Mouse (Mus musculus) MEL (cell line): ENCODE measurements around the gene Ranbp10.

Experiments used
- CHD2 ChIP-seq: IDR thresholded peaks from 2 replicates; pipeline ENCODE4 v1.6.1; 2011; ENCODE audit warnings: low read length, improper control_type of control experiment
- CTCF ChIP-seq, 3 experiments: IDR thresholded peaks in 2 of 3; conservative IDR thresholded peaks in 1 of 3; 2 replicates each; pipeline ENCODE4 v1.5.1; 2011 to 2012; ENCODE audit warnings: low read length in 3 of 3, low read depth in 2 of 3, mild to moderate bottlenecking in 2 of 3, improper control_type of control experiment in 1 of 3, inconsistent platforms in 1 of 3, mixed read lengths in 1 of 3, moderate library complexity in 1 of 3; ENCODE audit not compliant: control insufficient read depth in 1 of 3, insufficient read depth in 1 of 3, poor library complexity in 1 of 3, severe bottlenecking in 1 of 3
- E2F4 ChIP-seq: IDR thresholded peaks from 2 replicates; pipeline ENCODE4 v1.6.1; 2011; ENCODE audit warnings: low read depth, low read length, improper control_type of control experiment, borderline replicate concordance
- EP300 ChIP-seq, 2 experiments: IDR thresholded peaks; 2 replicates each; pipeline ENCODE4 v1.6.1; 2011; ENCODE audit warnings: improper control_type of control experiment in 2 of 2, low read length in 2 of 2, low read depth in 1 of 2, mild to moderate bottlenecking in 1 of 2
- GATA1 ChIP-seq: IDR thresholded peaks from 2 replicates; pipeline ENCODE4 v1.6.1; 2011; ENCODE audit warnings: low read depth, low read length, improper control_type of control experiment
- MEF2A ChIP-seq: IDR thresholded peaks from 2 replicates; pipeline ENCODE4 v1.6.1; 2014; ENCODE audit warnings: low read depth, mild to moderate bottlenecking, inconsistent platforms, low read length, improper control_type of control experiment; ENCODE audit not compliant: poor library complexity, insufficient replicate concordance, severe bottlenecking; ENCODE audit errors: extremely low read depth
- SMC3 ChIP-seq: IDR thresholded peaks from 2 replicates; pipeline ENCODE4 v1.6.1; 2011; ENCODE audit warnings: low read depth, low read length, improper control_type of control experiment

DNA sequence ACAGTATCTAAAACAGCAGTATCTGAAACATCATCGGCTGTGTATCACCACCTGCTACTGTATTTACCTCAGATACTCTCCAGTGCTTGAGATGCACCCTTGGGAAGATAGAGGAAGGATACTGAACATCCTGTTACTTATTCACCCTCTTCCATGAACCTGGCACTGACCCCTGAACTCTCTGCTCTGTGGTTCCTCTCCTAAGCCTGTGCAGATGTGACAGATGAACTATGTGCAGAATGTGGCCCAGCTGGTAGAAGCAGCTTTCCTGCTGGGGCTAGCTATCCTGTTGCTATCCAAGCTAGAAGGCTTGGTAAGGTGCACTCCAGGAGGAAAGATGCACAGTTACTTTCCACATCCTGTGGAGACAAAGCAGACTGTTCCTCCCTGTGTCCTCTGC lies 33.8 kb downstream of the Ranbp10 start:
- TF ChIP-seq CTCF (IDR thresholded peaks at IDR 0.05 in 2 of 3, conservative IDR thresholded peaks at IDR 0.05 in 1 of 3; ENCODE audit: control insufficient read depth in 1 of 3, insufficient read depth in 1 of 3, low read depth in 2 of 3, low read length in 3 of 3, poor library complexity in 1 of 3, severe bottlenecking in 1 of 3) (no peak), MEF2A (no peak), GATA1 (no peak), EP300 (IDR thresholded peaks at IDR 0.05; ENCODE audit: low read depth in 1 of 2, low read length in 2 of 2) (no peak), SMC3 (no peak), CHD2 (no peak), E2F4 (no peak)
